Mouse (Mus musculus) mouse embryonic stem cell (cell line): Measurements from ENCODE around the gene Mthfd2.

ENCODE experiments used
- in situ Hi-C, 2 experiments: fragments of 300-500 bp; cut with MboI; formaldehyde crosslinking; loops; 1 replicate in 1 of 2; 3 replicates in 1 of 2; pipeline ENCODE4 v1.14.3; 2019 to 2020; ENCODE audit warnings: low sequenced_read_pairs in 2 of 2, low pct_unique_long_range_greater_than_20kb in 1 of 2, mixed read lengths in 1 of 2; ENCODE audit not compliant: unreplicated experiment in 1 of 2

Mthfd2 gene

GRCm38 (mm10) chr6:83325525-83326393, at the start of gene Mthfd2, which contains the start of gene Mob1a:
Gene Mthfd2 (minus strand): TSS chr6:83325908.
Gene Mob1a (plus strand): TSS chr6:83326016.
- in situ Hi-C loops, result no loop called here

DNA sequence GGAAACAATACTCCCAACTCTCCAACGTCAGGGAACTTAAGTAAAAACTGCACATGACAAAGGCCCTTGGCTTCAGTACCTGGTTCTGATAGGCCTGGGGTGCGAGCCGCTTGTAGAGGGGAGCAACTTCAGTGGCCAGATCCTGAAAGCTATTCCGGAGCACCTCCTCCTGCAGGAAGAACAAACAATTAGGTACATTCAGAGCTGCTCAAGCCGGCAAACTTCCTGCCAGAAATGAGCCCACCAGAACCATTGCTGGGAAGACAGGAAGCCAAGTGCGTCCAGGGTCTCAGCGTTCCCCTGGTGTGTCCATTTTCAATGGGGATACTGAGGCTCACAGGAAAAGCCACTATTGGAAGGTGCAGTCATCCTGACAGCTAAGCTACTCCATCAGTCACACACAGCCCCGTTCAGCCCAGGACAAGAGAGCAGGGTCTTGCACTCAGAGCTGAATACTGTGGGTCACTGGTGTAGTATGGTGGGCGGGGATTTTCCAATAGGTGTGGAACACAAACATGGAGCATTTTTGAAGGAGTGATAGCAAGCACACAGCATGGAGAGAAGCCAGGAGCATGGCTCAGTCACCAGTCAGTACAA, 48.1 kb upstream of the Mthfd2 start:
- in situ Hi-C loops, result loop anchor here in 1 of 2 experiments (25.0 kb wide), 1 partner anchor 288 kb away; the partner anchor contains the start of gene Clec4f

- in situ Hi-C loops, result loop anchor here in 1 of 2 experiments (25.0 kb wide), 1 partner anchor 291 kb away; the partner anchor contains the start of gene Clec4f
Measured at GRCm38 (mm10) chr6:83371350-83371749, 45.6 kb upstream of the Mthfd2 start.

DNA sequence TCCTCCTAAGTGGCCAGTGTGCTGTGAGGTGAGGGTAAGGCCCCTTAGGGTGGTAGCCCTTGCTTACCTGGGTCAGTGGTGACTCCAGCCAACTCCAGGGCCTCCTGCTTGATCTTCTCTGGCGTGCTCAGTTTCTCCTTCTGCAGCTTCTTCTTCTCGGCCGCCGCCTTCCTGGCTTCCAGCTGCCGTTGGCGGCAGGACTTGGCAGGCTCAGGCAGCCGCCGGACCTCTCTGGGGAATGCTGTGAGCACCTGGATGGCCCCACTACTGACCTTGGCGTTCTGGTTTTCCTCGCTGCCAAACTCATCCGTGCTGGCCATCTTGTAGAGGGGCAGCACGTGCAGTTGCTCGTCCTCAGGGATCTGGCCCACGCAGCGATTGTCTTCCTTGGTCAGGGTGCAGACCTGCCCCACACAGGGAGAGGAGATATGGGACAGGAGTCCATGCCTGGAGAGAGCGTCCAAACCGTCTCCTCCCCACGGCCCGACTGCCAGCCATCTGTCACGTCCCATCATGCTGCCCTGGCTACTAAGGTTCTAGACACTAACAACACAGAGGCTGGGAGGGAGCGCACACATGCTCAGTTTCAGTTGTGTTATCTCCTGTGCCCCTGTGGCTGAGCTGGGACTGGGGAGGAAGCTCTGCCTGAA, 44.7 kb upstream of the Mthfd2 start:
- in situ Hi-C loops, result loop anchor here in 1 of 2 experiments (25.0 kb wide), 1 partner anchor 292 kb away; the partner anchor contains the start of gene Clec4f

DNA sequence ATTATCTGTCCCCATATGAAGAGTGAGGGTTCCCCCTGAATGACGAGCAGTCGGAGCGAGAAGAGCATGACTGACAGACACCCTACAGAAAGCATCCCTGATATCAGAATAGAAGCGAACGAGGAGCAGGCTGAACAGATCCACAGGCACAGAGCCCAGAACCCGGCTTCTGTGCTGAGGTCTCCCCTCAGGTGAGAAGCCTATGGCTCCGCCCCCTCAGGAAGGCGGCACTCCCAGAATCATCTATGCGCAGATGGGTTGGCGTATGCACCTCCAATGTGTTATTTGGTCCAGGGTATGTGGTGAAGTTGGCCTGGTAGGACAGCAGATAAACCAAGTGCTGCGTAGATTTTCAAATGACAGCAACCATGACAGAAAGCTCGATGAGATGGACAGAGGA, 37.4 kb upstream of the Mthfd2 start:
- in situ Hi-C loops, result loop anchor here in 1 of 2 experiments (25.0 kb wide), 1 partner anchor 299 kb away; the partner anchor contains the start of gene Clec4f

DNA sequence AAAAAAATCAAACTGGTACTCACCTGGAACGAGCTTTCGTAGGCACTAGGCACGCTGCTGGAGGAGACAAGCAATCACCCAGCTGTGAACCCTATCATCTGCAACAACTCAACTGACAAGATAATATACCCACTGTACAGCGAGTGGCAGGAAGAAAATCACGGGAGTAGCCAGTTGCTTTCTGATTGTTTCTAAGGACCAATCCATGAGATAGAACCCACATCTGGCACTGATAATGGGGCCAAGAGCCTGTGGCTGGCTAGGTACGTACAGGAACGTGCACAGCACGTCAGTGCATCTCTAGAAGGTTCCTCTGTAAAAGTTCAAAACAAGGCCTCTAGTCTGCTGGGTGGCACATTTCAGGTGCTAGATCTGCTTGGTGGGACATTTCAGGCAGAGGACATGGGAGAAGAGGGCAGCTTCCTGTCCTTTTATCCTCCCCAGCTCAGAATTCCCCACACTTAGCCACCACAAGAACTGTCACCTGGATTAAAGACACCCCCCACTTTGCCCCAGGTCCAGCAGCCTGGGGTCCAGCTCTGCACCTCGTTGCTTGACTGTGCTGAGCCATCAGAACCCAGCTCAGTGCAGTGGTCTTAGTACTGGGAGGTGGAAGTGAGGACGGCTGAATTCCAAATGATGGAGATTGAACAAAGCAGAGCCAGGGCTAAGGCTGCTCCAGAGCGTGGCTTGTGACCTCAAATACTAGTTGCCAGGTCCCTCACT, 36.0 kb upstream of the Mthfd2 start:
- in situ Hi-C loops, result loop anchor here in 1 of 2 experiments (25.0 kb wide), 1 partner anchor 301 kb away; the partner anchor contains the start of gene Clec4f

DNA sequence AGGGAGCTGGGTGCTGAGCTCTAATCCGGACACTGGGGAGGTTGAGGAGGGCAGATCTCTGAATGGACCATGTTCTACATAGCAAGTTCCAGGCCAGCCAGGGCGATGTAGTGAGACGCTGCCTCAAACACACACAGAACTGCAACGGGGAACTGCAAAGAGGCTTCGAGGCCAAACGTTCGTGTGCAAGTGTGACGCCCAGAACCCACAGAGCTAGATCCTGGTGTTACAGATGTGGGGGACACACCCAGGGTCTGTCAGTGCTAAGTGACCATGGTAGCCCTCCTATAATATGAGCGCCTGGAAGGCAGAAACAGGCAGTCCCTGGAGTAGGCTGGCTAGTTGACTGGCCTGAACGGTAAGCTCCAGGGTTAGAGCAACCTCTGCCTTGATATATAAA, 31.7 kb upstream of the Mthfd2 start:
- in situ Hi-C loops, result loop anchor here (5.0 to 25.0 kb wide), 4 partner anchors 120 to 317 kb away; partner anchors contain the start of genes Cd207 (in 1 of the 2), Clec4f (in 1 of the 2) and Dguok (in 1 of the 2)

DNA sequence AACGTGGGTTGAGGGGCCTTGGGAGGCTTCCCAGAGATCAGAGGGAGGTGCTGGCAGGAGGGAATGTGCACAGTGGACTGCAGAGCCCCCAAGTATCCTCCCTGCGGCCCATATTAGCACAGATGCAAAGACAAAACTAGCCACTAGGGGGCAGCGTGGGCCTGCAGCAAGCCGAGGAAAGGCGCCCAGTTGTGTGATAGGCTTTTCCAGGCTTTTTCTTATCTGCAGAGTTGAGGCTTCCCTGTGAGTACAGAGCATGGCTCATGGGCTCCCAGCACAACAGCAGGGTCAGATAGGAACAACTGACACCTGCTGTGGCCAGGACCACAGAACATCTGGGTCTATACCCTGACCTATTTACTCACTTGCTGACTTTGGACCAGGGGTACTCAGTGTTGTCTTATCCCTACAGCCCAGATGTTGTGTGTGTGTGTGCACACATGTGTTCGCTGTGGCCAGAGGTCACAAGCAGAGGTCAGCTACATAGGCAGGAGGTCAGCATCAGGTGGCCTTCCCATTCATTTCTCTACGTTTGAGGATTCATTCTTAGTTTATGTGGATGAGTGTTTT, 30.9 kb upstream of the Mthfd2 start:
- in situ Hi-C loops, result loop anchor here (5.0 to 25.0 kb wide), 4 partner anchors 121 to 318 kb away; partner anchors contain the start of genes Cd207 (in 1 of the 2), Clec4f (in 1 of the 2) and Dguok (in 1 of the 2)

DNA sequence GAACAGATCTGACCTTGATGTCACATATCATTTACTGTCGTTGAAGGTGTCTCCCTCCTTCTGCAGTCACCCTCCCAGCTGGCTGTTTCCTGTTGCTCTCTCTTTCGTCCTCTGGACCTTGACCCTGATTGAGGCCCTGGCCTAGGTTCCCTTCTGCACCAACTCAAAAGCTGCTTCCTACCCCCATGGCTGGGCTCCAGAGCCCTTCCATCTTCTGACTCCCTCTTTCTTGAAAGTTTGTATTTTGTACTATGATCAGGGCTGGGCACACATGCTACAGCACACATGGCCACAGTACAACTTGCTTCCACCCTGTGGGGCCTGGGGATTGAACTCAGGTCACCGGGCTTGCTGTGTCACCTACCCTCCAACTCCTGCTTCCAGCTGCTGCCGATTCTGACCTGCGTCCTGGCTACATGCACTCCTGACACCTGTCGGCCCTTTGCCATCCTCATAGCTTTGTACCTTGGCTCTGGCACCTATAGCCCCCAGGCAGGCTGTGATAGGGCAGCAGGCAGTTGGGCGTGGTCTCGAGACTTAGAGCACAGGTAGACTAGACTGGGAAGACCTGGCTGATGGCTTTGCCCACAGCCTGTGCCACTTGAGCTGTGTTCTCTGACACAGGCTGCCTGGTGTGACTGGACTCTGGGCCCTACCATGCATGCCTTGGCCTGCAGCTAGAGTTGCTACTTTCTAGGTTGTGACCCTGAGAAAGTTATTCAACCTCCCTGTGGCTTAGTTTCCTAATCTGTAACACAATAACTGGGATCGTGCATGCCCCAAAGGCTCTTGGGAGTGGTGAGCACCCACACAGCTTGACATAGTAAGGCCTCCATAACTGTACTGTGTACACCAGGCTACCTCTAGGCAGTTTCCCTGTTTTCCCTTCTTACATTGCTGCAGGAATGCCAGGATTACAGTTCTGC, 29.4 kb upstream of the Mthfd2 start:
- in situ Hi-C loops, result loop anchor here (5.0 to 25.0 kb wide), 5 partner anchors 122 to 320 kb away; partner anchors contain the start of genes Cd207 (in 1 of the 2), Clec4f (in 1 of the 2) and Dguok (in 1 of the 2)

GRCm38 (mm10) chr6:83352666-83353410, 27.1 kb upstream of the Mthfd2 start:
- in situ Hi-C loops, result loop anchor here (5.0 to 25.0 kb wide), 4 partner anchors 134 to 322 kb away; partner anchors contain the start of genes Cd207 (in 1 of the 2), Clec4f (in 1 of the 2) and Dguok (in 1 of the 2)

DNA sequence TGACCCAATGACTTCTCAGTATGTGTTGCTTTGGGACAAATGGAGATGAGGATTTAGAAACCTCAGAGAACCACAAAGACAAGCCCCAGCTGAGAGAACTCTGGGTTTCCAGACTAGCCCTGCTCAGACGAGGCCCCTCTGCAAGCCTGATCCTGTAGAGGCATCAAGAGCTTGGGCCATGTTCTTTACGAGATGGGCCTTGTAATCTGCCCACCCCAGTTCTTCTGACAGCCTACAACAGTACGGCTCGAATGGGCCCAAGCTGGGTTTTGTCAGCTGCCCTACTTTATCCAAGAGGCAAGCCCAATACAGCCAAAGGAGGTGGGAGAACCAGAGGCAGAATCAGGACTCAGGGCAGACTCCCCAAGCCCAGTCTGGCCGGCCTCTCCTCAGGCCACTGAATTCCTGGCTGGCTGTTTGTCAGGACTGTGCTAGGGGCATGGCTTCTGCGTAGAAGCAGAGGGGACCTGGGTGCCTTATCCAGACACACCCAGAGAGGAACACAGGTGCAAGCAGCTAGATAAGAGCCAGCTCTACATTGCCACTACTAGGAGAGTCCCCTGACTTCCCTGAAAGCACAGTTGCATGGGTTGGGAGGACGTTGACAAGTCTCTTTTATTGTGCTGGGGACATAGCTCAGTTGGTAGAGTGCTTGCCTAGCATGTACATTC, 25.9 kb upstream of the Mthfd2 start:
- in situ Hi-C loops, result loop anchor here (5.0 to 25.0 kb wide), 4 partner anchors 136 to 323 kb away; partner anchors contain the start of genes Cd207 (in 1 of the 2), Clec4f (in 1 of the 2) and Dguok (in 1 of the 2)

DNA sequence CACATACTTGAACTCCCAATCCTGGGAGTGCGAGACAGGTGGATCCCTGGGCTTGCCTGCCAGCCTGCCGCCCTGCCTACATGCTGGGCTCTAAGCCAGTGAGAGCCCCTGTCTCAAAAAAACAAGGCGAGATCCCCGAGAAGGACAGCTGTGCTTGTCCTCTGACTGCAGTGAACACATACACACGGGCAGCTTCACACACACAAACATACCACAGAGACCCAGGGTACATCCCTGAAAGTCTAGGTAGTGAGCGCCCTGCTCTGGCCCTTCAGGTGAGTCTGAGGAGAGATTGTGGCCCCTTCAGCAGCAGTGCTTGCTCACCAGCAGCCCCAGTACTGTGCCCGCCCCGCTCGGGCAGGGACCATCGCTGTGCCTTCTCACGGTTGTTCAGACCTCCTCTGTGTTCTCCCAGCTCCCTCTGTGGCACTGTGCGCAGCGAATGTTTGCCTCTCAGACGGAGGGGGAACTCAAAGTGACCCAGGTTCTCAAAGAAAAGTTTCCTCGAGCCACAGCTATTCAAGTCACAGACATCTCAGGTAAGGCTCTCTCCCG, 25.2 kb upstream of the Mthfd2 start:
- in situ Hi-C loops, result loop anchor here (5.0 to 25.0 kb wide), 4 partner anchors 136 to 324 kb away; partner anchors contain the start of genes Cd207 (in 1 of the 2), Clec4f (in 1 of the 2) and Dguok (in 1 of the 2)

- in situ Hi-C loops, result loop anchor here (5.0 to 25.0 kb wide), 4 partner anchors 137 to 325 kb away; partner anchors contain the start of genes Cd207 (in 1 of the 2), Clec4f (in 1 of the 2) and Dguok (in 1 of the 2)
Measured at GRCm38 (mm10) chr6:83350172-83350571, 24.5 kb upstream of the Mthfd2 start.

DNA sequence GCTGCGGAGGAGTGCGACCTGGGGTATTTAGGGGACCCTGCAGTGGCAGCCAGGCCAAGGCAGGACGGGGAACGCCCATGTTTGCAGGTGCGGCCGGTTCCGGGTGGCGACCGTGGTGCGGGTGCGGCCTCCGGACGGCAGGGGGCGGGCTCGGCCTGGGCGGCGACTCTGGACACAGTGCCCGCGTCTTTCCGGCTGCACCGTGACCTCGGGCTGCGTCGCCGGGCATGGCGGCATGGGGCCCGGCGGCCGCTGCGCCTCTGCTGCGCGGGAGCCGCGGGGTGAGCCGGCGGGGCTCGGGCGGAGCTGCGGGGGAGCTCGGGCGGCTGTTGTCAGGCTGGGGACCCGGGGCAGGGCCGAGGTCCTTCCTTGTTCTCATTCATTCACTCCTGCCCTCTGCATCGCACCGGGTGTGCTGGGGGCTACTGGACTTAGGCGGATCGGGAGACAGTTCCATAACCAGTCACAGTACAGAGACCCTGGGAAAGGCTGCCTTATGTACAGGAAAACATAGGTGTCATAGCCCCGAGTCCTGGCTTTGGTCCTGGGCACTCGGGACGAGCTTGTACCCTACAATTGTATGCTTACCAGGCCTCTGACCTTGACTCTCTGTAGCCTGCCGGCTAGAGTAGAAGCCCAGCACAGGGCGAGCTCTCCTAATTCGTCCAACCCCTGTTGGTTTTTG, 23.7 kb upstream of the Mthfd2 start:
- in situ Hi-C loops, result no loop called here
